Mouse (Mus musculus) monocyte, adult 5-6 weeks (primary cell): ENCODE measurements around the gene Rin3. TPM values are rescaled to one million over a fixed set of nuclear protein-coding genes. Genes with fewer than 3 reads are reported as not detected.

Experiments
- ATAC-seq: fragments of 153-309, 156-312 bp; replicated peaks from 2 replicates; pipeline ENCODE4 v1.8.0; 2017; ENCODE audit warnings: mild to moderate bottlenecking; ENCODE audit not compliant: low TSS enrichment, insufficient number of reproducible peaks, severe bottlenecking, poor library complexity, low FRiP score
- total RNA-seq: library from RNA; stranded (forward); fragments of 200-1000, 200-491, 200-594 nt; gene quantifications from 3 replicates; pipeline ENCODE4 v1.2.3, GENCODE M21; 2017

The Rin3 gene
- total RNA-seq, 1 experiment from 2014 or later: 60.2 TPM

DNA sequence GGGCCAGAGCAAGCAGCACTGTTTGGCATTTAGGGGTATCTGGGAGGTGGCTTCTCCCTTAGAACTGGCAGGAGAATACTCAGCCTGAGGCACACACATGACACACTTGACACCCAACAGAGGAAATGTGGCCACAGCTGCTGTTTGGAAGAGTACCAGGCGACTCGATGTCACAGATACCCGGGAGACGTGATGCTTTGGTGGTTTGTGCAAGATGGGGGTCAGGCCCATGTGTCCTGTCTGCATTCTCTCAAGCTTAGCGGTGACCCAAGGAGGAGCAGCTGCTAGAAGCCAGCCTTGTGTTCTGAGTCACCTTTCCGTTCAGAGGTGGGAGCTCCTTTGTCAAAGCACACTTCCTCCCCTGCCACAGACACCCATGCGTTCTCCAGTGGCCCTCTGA is 12.4 kb downstream of the Rin3 start:
- peak; percentile 51 for ATAC-seq

DNA sequence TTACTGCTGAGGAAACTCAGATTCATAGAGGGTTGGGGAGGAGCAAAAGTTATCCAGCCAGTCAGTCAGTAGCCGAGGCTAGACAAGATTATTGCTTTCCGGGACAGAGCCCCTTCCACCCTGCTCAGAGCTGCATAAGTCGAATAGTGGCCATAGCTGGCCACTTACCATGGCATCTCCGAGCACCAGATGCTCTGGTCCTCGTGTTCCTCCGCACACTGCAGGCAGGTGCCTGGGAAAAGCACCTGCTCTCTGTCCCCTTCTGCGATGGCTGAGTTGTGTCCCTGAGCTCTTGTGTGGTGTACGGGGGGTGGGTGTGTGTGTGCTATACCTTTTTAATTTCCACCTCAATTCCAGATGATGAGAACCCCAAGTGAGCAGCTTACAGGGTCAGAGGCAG is 12.8 kb downstream of the Rin3 start:
- ATAC-seq: no peak

DNA sequence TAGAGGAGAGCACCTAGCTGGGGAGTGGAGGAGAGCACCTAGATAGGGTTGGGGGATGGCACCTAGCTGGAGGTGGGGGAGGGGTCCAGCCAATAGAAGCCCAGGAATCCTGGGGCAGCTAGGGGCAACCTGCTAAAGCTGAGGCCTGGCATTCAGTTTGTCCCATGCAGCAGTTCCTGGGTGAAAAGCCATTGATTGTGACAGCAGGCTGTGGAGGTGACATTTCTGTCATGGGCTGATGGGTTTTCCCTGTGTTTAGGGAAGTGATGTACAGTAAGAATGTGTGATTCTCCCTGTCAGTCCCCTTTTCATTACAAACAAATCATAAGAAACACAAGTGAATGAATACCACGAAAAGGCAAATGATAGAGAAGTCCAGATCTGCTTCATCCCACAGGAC is 13.5 kb downstream of the Rin3 start:
- ATAC-seq: no peak

DNA sequence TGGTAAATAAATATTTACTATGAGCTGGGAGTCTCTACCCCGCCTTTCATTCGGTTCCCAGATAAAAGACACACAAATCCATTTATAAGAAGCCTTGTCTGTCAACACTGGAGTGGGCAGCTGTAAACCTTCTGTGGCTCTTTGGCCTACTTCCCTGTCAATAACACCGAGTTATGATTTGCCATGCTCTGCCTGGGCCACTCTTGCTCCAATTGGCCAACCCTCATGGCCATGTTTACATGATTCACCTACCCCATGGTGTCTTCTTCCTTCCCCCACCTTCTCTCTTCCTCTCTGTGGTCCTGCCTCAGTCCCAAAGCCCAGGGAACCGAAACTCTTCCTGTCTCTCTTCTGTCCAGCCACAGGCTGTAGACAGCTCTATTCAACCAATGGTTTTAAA is 14.1 kb downstream of the Rin3 start:
- peak; percentile 46 for ATAC-seq

DNA sequence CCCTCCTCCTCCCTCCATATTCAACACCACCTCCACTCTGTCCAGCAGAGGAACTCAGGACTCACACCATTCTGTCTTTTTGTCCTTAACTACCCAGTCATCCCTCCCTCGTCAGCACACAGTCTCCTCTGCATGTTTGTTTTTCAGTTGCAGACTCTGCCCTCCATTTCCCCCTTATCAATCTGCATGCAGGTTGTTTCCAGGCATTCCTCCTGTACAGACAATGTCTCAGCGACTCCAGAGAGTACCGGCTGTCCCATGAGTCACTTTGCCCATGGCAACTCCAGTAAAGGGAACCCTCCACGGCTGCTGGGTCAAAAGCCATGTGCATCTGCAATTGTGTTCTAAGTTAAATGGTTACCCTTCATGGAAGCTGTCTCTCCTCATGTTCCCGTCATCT is 16.4 kb downstream of the Rin3 start:
- ATAC-seq: no peak

DNA sequence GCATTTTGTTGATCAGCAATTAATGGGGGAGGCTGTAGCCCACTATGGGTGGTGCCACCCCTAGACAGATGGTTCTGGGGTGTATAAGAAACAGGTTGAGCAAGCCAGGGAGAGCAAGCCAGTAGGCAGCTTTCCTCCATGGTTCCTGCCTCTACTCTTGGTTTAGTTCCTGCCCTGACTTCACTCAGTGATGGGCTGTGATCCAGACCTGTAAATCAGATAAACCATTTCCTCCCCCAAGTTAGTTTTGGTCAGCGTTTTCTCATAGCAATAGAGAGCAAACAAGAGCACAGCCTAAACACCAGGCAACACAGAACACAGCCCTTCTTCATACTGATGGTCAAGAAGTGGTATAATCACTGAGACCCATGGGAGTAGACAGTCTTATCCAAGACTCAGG is 18.7 kb downstream of the Rin3 start:
- no peak for ATAC-seq

DNA sequence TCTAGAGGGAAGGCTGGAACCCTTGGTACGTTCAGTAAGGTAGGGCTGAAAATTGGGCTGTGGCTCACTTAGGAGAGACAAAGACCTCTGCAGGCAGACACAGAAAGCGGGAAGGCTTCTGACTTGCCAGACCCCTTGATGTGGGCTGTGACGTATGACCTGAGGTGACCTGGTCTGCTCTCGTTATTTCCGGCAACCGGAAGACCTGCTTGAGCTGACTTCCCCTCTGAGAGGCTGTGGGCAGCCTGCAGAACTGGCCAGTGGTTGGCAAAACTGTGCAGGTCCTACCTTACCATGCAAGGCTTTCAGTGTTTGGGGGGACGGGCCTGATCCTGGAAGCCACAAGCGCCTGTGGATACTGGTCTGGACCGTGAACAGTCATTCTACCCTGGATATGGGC is 19.5 kb downstream of the Rin3 start:
- peak; percentile 59 for ATAC-seq

DNA sequence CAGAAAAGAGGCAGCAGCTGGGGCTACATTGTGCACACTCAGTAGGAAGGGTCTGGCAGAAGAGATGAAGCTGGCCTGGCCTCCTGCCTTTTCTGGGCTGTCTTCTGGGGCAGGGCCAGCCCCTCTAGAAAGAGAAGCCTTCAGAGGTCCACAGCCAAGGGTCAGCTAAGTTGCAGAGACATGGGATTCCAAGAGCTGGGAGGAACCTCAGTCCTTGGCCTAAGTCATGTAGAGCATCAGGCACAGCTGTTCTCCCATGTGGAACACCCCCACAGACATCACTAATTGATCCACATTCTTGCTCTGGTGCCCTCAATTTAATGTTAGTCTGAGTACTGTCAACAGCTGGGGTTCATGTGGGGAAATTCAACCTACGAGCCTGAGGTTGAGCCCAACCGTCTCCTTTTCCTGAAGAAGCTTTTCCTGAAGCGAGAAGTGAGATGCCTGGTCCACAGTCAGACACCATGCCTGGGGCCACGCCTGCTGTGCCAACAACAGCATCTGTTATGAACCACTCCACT is 20.0 kb downstream of the Rin3 start:
- no peak for ATAC-seq

DNA sequence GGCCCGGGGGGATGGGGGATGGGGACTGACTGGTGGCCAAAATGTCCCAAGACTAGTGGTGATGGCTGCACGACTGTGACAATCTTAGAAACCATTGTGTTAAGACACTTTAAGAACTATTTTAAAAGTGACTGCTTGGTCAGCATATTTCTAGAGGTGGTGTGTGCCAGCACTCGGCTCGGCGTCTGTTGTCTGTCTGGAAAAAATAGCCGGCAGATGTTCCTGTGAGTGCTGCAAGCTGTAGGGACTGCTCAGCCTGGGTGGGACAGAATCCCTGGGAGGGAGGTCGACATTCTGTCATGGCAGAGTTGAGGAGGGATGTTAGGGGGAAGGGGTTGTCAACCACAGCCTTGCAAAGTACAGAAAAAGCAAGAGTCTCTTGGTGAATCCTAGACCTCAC is 21.0 kb downstream of the Rin3 start:
- ATAC-seq: no peak

DNA sequence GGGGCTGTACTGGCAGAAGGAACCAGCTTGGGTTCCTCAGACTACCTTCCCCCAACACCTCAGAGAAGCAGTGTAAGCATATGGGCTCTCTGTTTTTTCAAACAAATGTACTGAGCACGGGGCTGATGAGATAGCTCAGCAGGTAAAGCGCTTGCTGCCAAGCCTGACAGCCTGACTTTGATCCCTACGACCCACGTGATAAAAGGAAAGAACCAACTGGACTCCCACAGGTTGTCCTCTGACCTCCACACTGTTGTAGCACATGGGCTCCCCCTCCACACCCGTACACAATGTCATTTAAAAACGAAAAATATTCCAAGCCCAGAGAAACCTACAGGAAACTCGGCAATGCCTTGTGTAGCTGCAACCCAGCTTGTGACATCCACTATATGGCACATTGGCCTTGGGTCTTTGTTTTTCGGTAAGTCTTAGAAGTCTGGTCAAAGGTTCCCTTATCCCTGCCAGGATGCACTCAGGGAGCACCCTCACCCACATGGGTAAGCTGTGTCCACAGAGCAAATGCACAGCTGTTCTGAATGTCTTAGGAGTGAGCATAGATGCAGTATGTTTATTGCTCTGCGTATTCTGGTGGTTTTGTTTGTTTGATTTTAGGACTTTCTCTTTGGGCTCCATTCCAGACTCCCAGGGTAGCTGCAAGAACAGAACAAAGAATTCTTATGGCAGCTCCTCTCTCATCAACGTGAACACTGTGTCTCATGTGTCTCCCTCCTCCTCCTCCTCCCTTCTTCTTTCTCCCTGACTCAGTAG is 22.4 kb downstream of the Rin3 start:
- ATAC-seq: no peak

DNA sequence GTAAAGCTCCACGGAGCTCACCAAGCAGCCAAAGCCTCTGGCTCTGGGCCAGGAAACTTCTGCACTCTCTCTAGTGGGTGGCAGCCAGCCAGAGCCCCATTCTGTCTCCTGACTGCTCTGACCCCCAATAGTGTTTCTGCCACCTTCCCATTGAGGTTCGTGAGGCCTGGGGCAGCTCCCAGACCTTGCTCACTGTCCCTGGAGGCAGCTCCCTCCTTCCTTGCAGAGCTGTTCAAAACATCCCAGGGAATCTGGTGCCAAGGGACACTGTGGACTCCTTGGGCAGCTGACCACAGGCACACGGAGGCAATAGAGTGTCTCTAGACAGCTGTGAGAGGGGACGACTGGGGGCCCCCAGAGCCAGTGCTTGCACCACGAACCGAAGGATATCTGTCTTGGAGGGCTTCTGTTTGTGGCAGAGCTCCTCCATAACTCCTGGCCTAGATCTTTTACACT is 25.2 kb downstream of the Rin3 start:
- ATAC-seq: no peak

DNA sequence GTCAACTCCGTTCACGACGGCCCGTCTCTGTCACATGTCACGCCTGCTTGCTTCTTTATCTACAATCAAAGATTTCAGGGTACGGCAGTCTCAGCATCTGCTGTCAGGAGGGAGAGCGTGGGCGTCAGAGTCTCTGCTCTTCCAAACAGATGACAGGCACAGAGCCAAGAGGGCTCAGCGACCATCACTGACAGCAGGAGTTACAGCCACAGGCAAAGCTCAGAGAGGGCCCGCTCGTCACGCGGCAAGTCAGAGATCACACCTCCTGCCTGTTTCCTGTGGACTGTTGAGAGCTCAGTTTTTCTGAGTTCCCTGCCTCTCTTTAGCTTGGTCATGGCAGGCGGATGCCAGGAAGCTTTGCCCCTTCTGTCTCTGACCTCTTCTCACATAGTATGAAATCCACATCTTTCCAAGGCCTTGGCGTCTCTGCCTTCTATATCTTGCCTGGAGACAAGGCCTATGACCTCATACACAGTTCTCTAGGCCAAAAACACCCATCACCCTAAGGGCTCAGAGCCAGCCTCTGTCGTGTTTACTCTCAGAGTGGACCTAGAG is 25.7 kb downstream of the Rin3 start:
- ATAC-seq: peak; percentile 70

DNA sequence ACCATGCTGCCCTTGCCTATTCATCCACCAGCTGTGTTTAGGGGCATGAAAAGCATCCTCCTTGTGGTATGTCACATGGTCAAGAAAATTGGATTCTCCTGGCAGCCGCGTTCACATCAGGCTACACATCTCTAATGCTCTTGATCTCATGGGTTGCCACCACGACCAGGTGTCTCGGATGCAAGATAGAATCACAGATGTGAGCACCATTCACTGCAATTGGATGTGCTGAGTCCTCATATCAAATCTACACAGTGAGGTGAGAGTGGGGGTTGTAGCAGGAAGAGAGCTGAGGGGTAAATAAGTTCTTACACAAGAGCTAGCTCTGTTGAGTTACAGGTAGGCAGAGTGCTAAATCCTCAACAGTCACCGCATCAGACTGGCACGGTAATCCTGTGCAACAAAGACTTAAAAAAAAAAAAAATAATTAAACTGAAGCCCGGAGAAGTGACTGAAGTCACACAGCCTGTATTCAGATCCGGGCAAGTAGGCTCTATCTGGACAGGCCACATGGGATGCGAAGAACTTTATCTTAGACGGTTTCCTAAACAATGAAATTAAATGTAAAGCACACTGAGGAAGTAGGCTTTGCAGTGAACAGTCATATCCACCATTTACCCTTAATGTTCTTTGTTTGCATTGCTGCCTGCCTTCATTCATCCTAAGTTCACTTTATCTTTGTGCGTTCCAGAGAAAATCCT is 26.4 kb downstream of the Rin3 start:
- ATAC-seq: no peak

DNA sequence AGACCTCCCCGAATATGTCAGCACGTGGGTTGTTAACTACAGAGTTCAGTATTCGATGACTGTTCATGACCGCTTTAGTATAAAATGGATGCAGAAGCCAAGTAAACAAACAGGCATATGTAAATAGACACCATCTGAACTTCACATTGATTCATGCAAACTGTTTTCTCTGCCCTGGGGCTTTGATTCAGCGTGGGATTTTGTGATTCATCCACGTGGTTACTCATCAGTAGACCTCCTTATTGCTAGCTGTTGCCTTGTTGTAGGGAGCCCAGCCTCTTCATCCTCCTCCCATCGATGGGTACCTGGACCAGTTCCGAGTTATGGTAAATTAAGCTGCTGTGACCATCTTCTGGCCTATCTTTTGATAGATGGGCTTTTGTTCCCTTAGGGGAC is 26.9 kb downstream of the Rin3 start:
- no peak for ATAC-seq

DNA sequence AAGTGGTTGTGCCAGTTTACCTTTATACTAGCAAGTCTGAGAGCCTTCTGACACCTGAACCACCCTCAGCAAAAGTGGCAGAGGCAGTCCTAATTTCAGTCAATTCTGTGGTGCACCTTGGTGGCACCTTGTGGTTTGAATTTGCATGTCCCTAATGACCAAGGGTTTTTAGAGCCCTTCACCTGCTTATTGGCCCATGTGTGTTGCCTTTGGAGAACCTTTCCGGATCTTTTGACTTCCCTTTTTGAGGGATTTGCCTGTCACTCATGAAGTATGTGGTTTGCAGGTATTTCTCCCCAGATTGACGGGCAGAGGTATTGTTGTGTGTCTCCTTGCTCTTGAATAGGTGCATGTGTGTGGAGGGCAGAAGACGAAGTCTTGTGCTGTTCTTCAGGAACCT is 27.4 kb downstream of the Rin3 start:
- ATAC-seq: no peak

DNA sequence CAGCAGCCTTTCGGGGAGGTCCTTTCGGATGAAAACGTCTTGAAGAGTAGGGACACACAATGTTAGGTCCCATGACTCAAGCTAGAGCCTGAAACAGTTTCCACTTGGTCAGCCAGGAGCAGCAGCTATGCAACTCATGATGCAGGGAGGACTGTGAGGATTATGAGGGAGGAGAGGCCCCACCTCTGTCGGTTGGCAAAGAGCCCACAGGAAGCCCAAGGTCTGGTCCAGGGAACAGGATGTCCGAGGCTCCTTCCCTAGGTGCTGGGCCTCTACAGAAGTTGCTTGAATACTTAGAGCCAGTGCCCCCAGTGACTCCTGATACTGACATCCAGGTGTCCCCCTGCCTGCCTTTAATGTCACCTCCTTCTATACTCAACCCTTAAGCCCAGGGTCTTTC is 28.6 kb downstream of the Rin3 start:
- ATAC-seq: no peak

DNA sequence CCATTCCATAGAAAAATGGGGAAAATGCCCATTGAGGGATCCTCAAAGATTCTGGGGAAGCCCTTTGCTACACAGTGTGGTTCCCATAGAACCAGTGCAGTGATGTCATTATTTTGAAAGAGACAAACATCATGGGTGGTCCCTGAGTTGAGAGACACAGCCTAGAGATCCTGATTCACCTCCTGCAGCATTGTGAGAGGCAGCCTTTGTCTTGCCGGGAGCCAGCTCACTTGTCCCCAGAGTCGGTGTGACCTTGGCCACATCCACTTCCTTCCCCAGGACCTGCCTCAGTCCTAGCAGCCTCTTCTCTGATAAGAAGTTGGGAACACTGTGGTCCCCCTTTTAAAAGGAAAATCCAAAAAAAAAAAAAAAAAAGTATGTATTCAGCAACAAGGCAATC is 36.3 kb downstream of the Rin3 start:
- ATAC-seq: no peak

DNA sequence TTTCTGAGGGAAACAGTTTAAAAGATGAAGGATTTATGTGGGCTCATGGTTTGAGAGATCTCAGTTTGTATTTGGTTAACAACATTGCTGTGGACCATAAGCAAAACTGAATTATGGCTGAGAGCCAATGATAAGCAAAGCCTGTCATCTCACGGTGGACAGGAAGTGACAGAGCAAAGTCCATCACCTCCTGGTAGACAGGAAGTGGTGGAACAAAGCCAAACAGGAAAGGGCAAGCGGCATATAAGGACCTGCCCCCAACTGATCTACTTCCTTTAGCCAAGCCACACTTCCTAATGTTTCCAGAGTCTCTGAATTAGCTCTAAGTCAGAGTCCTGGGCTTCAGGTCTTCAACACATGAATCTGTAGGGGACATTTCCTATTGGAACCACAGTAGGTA is 37.1 kb downstream of the Rin3 start:
- ATAC-seq: peak; percentile 89

DNA sequence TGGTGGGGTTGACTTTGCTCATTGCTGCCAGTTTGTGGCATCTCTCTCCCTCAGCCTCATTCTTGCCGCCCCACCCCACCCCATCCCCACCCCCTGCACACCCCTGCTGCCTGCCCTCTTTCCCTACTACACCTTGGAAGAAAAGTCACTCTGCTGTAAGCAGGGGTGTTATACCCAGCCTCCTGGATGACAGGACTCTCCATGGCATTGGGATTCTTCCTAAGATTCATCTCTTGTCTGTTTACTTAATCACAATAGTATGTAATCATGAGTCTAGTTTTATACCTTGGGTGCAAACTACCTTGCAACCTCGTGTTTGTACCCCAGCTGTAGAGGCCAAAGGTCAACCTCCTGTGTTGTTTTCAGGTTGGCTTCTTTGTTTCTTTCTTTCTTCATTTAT is 37.5 kb downstream of the Rin3 start:
- ATAC-seq: no peak
